Mouse (Mus musculus): ENCODE data around the gene Iqcf1. TPM values are rescaled to one million over a fixed set of nuclear protein-coding genes. Genes with fewer than 3 reads are reported as not detected.

The Iqcf1 gene
- polyA plus RNA-seq, 1 experiment from 2014 or later, result not detected

DNA sequence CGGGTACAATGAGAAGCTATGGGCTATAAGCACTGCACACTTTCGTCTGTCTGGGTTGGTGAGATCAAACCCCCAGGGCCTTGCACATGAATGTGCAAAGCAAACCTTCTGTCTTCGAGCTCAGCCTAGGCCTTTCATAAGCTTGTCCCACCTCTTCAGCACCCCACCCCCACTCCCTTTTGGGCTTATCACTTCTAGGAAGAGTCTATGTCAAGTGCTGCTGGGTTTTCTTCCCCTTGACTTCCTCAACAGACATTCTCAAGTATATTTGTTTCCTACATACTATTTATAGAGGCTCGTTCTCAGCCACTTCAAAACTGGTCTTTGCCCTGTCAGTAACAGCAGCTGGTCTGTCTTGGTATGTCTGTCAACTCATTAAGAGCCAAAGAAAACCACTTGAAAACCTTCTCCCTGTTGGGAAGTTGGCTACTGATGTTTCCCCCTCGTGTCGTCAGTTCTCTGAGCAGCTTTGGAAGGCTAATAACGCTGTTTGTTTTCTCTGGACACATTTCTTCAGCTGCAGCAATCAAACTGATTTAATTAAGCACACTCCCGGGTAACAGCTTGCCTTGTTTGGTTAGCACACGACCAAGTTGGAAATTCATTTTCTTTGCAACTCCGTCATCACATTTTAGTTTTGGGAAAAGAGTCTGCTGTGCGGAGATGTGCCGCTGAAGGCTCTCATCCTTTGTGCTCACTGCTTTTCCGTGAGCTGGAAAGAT lies 13.1 kb downstream of the Iqcf1 start:
- Histone ChIP-seq H3K4me1 (no peaks in the 10 kb centered on the region), H3K4me3 (no peak overlapping the region), H3K36me3 (replicated peaks) (no peaks in the 10 kb centered on the region), H3K4me2 (no peak overlapping the region), H3K27ac (no peak overlapping the region), H3K9ac (no peak overlapping the region), H3K9me3 (no peaks in the 10 kb centered on the region), H3K27me3 (replicated peaks) (no peaks in the 10 kb centered on the region)
- no peak for ATAC-seq (replicated peaks)
- WGBS, result 68% methylated on average over 13 of the region's 13 CpGs

GRCm38 (mm10) chr9:106513566-106513965 lies 13.8 kb downstream of the Iqcf1 start:
- no peaks in the 10 kb centered on the region for H3K4me1 ChIP-seq
- H3K9ac ChIP-seq, result no peak overlapping the region
- ATAC-seq (replicated peaks), result no peak
- no peaks in the 10 kb centered on the region for H3K36me3 ChIP-seq (replicated peaks)
- no peak overlapping the region for H3K4me3 ChIP-seq
- H3K9me3 ChIP-seq, result no peaks in the 10 kb centered on the region
- 84% methylated on average over 6 of the region's 6 CpGs for WGBS
- H3K27me3 ChIP-seq (replicated peaks), result no peaks in the 10 kb centered on the region
- H3K4me2 ChIP-seq, result no peak overlapping the region
- no peak overlapping the region for H3K27ac ChIP-seq

DNA sequence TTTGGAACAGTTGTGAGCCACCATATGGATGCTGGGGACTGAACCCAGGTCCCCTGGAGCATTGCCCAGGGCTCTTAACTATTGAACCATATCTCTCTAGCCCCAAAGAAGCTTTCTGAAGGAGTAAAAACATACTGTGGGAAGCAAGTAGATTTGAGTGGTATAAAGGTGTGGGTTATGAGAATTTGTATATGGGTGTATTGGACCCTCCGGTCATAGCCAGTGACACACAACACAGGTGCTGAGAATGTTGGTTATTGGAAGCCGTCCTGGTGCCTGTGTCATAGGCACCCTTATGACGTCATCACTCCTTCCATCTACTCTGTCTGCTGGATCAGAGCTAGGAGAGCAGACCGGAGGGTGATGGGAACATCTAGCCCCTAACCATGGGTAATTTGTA lies 14.5 kb downstream of the Iqcf1 start, which contains the start of gene Iqcf5:
Gene Iqcf5, plus strand, starts transcription at position 301 of the 400 bp plus-strand sequence.
- Histone ChIP-seq H3K9me3 (no peaks in the 10 kb centered on the region), H3K36me3 (replicated peaks) (no peaks in the 10 kb centered on the region), H3K4me1 (no peaks in the 10 kb centered on the region), H3K27ac (no peak within 1 kb of the TSS), H3K9ac (no peak within 1 kb of the TSS), H3K4me2 (no peak within 1 kb of the TSS), H3K27me3 (replicated peaks) (no peaks in the 10 kb centered on the region), H3K4me3 (no peak within 1 kb of the TSS)
- no peak for ATAC-seq (replicated peaks)
- WGBS, result 91% methylated on average over 4 of the region's 4 CpGs

- Histone ChIP-seq H3K36me3 (replicated peaks) (no peaks in the 10 kb centered on the region), H3K4me1 (no peaks in the 10 kb centered on the region), H3K9me3 (no peaks in the 10 kb centered on the region), H3K27ac (no peak overlapping the region), H3K27me3 (replicated peaks) (no peaks in the 10 kb centered on the region), H3K4me3 (no peak overlapping the region), H3K9ac (no peak overlapping the region), H3K4me2 (no peak overlapping the region)
- ATAC-seq (replicated peaks), result no peak
- 82% methylated on average over 2 of the region's 2 CpGs for WGBS
Measured at GRCm38 (mm10) chr9:106519433-106519832, 19.7 kb downstream of the Iqcf1 start.

DNA sequence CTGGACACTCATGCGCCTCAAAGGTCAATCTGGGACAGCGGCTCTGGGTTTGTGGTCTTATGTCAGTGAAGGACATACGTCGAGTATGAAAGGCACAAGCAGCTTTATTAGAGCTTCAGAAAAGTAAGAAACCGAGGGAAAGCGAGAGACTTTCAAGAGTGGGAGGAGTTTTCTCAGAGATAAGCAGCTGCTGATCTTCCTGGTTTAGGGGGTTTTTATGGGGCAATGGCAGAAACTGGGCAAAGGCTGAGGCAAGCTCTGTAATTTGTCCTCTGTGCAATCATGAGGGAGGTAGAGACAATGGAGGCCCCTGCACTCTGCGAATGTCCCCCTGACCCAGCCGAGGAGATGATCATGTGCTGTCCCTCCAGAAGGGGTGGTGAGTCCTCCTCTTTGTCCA lies 20.1 kb downstream of the Iqcf1 start:
- Histone ChIP-seq H3K9ac (no peak overlapping the region), H3K27ac (no peak overlapping the region), H3K4me1 (no peaks in the 10 kb centered on the region), H3K9me3 (no peaks in the 10 kb centered on the region), H3K4me3 (no peak overlapping the region), H3K4me2 (no peak overlapping the region), H3K27me3 (replicated peaks) (no peaks in the 10 kb centered on the region), H3K36me3 (replicated peaks) (no peaks in the 10 kb centered on the region)
- no peak for ATAC-seq (replicated peaks)
- 84% methylated on average over 8 of the region's 8 CpGs for WGBS

DNA sequence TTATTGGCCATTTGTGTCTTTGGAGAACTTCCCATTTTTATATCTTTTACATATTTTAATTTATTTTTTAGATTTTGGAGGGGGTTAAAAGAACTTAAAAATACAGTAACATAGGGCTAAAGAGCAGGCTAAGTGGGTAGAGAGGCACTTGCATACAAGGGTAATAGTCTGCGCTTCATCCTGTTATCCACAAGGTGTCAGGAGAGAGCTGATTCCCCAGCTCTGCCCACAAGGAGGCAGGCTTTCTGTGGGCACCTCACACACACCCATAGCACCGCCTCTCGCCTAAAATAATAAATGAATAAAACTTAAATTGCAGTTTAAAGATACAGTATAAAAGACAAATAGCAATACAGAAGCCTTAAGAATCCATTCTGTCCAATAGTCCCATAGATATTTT lies 32.1 kb downstream of the Iqcf1 start:
- Histone ChIP-seq H3K27ac (no peak overlapping the region), H3K4me1 (no peaks in the 10 kb centered on the region), H3K4me2 (no peak overlapping the region), H3K9me3 (no peaks in the 10 kb centered on the region), H3K4me3 (no peak overlapping the region), H3K36me3 (replicated peaks) (no peaks in the 10 kb centered on the region), H3K27me3 (replicated peaks) (no peaks in the 10 kb centered on the region), H3K9ac (no peak overlapping the region)
- no peak for ATAC-seq (replicated peaks)
- WGBS, result 35% methylated on average over 3 of the region's 3 CpGs

DNA sequence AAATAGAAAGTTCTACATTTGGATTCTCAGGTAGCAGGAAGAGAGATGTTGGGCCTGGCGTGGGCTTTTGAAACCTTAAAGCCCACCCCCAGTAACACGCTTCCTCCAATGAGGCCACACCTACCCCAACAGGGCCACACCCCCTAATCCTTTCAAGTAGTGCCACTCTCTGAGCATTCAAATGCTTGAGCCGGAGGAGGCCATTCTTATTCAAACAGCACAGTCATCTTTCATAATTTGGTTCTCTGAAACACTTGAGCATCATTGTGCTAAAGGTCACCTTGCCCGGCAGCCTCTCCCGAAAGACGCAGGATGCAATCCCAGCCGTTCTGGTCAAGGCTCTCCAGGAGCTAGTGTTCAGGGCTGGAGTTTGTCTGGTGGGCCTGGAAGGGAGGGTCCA lies 34.5 kb downstream of the Iqcf1 start:
- Histone ChIP-seq H3K4me1 (no peaks in the 10 kb centered on the region), H3K27me3 (replicated peaks) (no peaks in the 10 kb centered on the region), H3K9ac (no peak overlapping the region), H3K27ac (no peak overlapping the region), H3K4me2 (no peak overlapping the region), H3K9me3 (no peaks in the 10 kb centered on the region), H3K36me3 (replicated peaks) (no peaks in the 10 kb centered on the region), H3K4me3 (no peak overlapping the region)
- ATAC-seq (replicated peaks), result no peak
- 88% methylated on average over 7 of the region's 7 CpGs for WGBS

GRCm38 (mm10) chr9:106534975-106535374 lies 35.2 kb downstream of the Iqcf1 start:
- no peak for ATAC-seq (replicated peaks)
- Histone ChIP-seq H3K9me3 (no peaks in the 10 kb centered on the region), H3K27ac (no peak overlapping the region), H3K4me1 (no peaks in the 10 kb centered on the region), H3K27me3 (replicated peaks) (no peaks in the 10 kb centered on the region), H3K4me3 (no peak overlapping the region), H3K4me2 (no peak overlapping the region), H3K36me3 (replicated peaks) (no peaks in the 10 kb centered on the region), H3K9ac (no peak overlapping the region)
- WGBS, result 93% methylated on average over 11 of the region's 11 CpGs

Other genes starting within 250 kb of the Iqcf1 start
- 9.1 and 9.9 TPM in 2 replicates for gene Poc1a, start 218.9 kb upstream of the Iqcf1 start, polyA plus RNA-seq (2015; fragmentation: Nextera tagmentation; extraction: Ambion mirVana)
- gene Dusp7, start 131.3 kb upstream of the Iqcf1 start, polyA plus RNA-seq (2015; fragmentation: Nextera tagmentation; extraction: Ambion mirVana), result 15.7 and 16.1 TPM in 2 replicates
- 553 and 554 TPM in 2 replicates for gene Rpl29, start 70.5 kb upstream of the Iqcf1 start, polyA plus RNA-seq (2015; fragmentation: Nextera tagmentation; extraction: Ambion mirVana)
- gene Acy1, start 61.6 kb upstream of the Iqcf1 start, polyA plus RNA-seq (2015; fragmentation: Nextera tagmentation; extraction: Ambion mirVana), result 20.7 TPM in 2 replicates
- 8.9 and 11.0 TPM in 2 replicates for gene Abhd14b, start 52.5 kb upstream of the Iqcf1 start, polyA plus RNA-seq (2015; fragmentation: Nextera tagmentation; extraction: Ambion mirVana)
- 71.2 and 71.3 TPM in 2 replicates for gene Abhd14a, start 52.3 kb upstream of the Iqcf1 start, polyA plus RNA-seq (2015; fragmentation: Nextera tagmentation; extraction: Ambion mirVana)
- 295 and 310 TPM in 2 replicates for gene Pcbp4, start 46.7 kb upstream of the Iqcf1 start, polyA plus RNA-seq (2015; fragmentation: Nextera tagmentation; extraction: Ambion mirVana)
- 1.2 and 1.4 TPM in 2 replicates for gene Gpr62, start 34.0 kb upstream of the Iqcf1 start, polyA plus RNA-seq (2015; fragmentation: Nextera tagmentation; extraction: Ambion mirVana)
- gene Rrp9, start 24.0 kb upstream of the Iqcf1 start, polyA plus RNA-seq (2015; fragmentation: Nextera tagmentation; extraction: Ambion mirVana), result 51.2 and 52.3 TPM in 2 replicates
- gene Parp3, start 23.0 kb upstream of the Iqcf1 start, polyA plus RNA-seq (2015; fragmentation: Nextera tagmentation; extraction: Ambion mirVana), result 1.4 and 1.5 TPM in 2 replicates
- gene Iqcf5, start 14.6 kb downstream of the Iqcf1 start, polyA plus RNA-seq (2015; fragmentation: Nextera tagmentation; extraction: Ambion mirVana), result not detected in 2 replicates
- not detected in 2 replicates for gene Iqcf3, start 61.7 kb downstream of the Iqcf1 start, polyA plus RNA-seq (2015; fragmentation: Nextera tagmentation; extraction: Ambion mirVana)
- not detected in 2 replicates for gene Iqcf4, start 71.0 kb downstream of the Iqcf1 start, polyA plus RNA-seq (2015; fragmentation: Nextera tagmentation; extraction: Ambion mirVana)
- gene Iqcf6, start 126.6 kb downstream of the Iqcf1 start, polyA plus RNA-seq (2015; fragmentation: Nextera tagmentation; extraction: Ambion mirVana), result not detected in 2 replicates
- 17.8 and 19.3 TPM in 2 replicates for gene Grm2, start 156.1 kb downstream of the Iqcf1 start, polyA plus RNA-seq (2015; fragmentation: Nextera tagmentation; extraction: Ambion mirVana)
- 63.2 and 67.7 TPM in 2 replicates for gene Tex264, start 186.0 kb downstream of the Iqcf1 start, polyA plus RNA-seq (2015; fragmentation: Nextera tagmentation; extraction: Ambion mirVana)